Mouse (Mus musculus) embryonic fibroblast, embryonic 13.5 days (primary cell): ENCODE data around the gene Olfr524.

ENCODE experiments used
- CTCF ChIP-seq: IDR thresholded peaks from 2 replicates; pipeline ENCODE4 v1.5.1; 2011; ENCODE audit warnings: mild to moderate bottlenecking, control low read depth, low read length, moderate library complexity, borderline replicate concordance; ENCODE audit not compliant: insufficient read depth
- POLR2A ChIP-seq: IDR thresholded peaks from 2 replicates; pipeline ENCODE4 v1.6.1; 2011; ENCODE audit warnings: low read depth, mild to moderate bottlenecking, control low read depth, low read length, moderate library complexity

DNA sequence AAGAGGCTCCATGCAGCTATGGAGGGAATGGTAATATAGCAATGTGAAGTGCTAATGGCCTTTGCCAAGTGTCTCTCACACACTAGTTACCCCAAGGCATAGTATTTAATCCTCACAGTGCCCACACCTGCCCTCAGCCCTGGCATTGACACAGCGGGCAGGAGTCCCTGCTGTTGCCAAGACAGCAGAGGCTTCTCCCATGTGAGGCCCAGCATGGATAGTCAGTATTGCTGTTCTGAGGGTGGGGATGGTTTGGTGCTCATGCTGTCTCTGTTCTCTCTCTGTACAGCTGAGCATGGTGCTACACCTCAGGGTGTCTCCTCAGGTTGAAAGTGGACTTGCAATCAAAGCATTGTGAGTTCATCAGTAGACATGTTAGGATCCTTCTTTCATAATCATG lies 15.3 kb downstream of the Olfr524 start:
- TF ChIP-seq CTCF (no peak), POLR2A (no peak)
